Mouse (Mus musculus): ENCODE measurements at regions not wholly inside any gene's neighbourhood (a gene's known extent, or its start where the extent isn't known, plus 50 kb on each side); places are given as distances from the start of the nearest gene placed in this dataset.
A peak's percentile ranks its signal among the peaks of the same experiment; 100 is the strongest.

DNA sequence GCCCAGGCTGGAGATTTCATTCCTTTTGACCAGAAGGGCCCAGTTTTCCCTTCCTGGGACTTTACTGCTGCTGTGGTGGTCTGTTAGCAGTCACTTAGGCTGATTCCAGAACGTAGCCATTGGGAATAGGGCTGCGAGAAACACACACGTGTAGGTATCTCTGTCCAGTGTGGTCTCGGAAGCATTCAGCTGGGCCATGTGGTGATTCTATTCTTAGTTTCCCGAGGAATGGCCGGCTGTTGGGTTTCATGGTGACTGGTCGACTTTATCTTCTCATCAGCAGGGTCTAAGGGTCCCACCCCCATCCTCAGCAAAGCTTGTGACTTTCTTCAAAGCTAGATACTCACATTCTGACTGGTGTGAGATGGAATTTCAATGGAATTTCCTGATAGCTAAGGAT is 59.2 kb upstream of the Tmpo start:
- Histone ChIP-seq H3K27me3 (no peaks in the 10 kb centered on the region), H3K36me3 (no peaks in the 10 kb centered on the region), H3K9me3 (no peaks in the 10 kb centered on the region), H3K4me3 (no peak overlapping the region), H3K27ac (peak overlapping the region; percentile 92), H3K9ac (no peak overlapping the region), H3K4me1 (peaks cover 52% of the 10 kb centered on the region), H3K4me2 (no peak overlapping the region)
- ATAC-seq (ENCODE audit: borderline replicate concordance, extremely low read depth, low FRiP score, low TSS enrichment): no peak
- WGBS: 60% methylated on average over 7 of the region's 7 CpGs

DNA sequence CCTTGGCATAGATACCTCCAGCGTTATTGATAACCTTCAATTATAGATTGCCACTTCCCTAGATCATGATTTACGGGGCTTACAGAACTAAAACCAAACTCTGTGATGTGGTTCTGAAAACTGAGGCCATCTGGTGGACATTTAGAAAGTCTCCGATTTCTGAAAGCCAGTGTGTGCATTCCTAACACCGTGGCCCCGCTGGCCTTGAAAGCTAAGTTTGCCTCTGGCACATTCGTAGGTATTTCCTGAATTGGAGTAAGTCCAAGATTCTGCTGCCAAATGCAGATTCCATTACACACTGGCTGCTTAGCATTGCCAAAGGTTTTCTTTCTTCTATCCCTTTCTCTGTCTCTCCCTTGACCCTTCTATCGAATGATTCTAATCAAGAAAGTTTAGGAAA is 55.7 kb upstream of the Tmpo start:
- Histone ChIP-seq H3K27me3 (no peaks in the 10 kb centered on the region), H3K27ac (peak overlapping the region; percentile 71), H3K4me2 (0 out of 2 replicates have a peak overlapping the region, but pooled peaks have one; percentile 16), H3K4me1 (peaks cover 41% of the 10 kb centered on the region), H3K9me3 (no peaks in the 10 kb centered on the region), H3K4me3 (no peak overlapping the region), H3K9ac (peak overlapping the region; percentile 27; the same call in 1 of the 2 replicates), H3K36me3 (no peaks in the 10 kb centered on the region)
- WGBS: 12% methylated on average over 7 of the region's 7 CpGs
- ATAC-seq (ENCODE audit: borderline replicate concordance, extremely low read depth, low FRiP score, low TSS enrichment): peak; percentile 40; the same call in 1 of the 2 replicates

DNA sequence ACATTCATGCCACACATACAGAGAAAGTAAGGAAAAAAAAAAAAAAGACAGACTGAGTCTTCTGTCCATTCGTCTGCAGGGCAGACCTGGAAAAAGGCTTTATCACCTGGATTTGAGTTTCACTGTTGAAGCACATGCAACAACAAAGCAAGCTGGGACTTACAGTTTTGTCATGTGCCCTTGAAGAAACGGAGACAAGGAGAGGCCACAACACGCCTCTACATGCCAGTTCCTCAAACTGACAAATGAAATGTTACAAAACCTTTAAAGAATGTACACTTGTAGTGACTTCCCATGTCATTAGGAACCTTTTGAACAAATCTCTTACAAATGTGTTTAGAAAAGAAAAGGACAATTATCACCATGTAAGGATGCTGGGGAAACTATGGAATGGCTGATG is 53.6 kb upstream of the Tmpo start:
- no peak overlapping the region for H3K4me2 ChIP-seq

More for the DNA sequence above, 53.6 kb upstream of the Tmpo start:
- Histone ChIP-seq H3K4me1 (peaks cover 24% of the 10 kb centered on the region), H3K4me3 (no peak overlapping the region), H3K9me3 (no peaks in the 10 kb centered on the region), H3K9ac (no peak overlapping the region), H3K36me3 (no peaks in the 10 kb centered on the region), H3K27me3 (no peaks in the 10 kb centered on the region), H3K27ac (no peak overlapping the region)
- 66% methylated on average over 3 of the region's 3 CpGs for WGBS
- no peak for ATAC-seq (ENCODE audit: borderline replicate concordance, extremely low read depth, low FRiP score, low TSS enrichment)

Data from lung, embryonic 15.5 days (tissue).